Mouse (Mus musculus): ENCODE data around the gene Tle4. TPM values are rescaled to one million over a fixed set of nuclear protein-coding genes. Genes with fewer than 3 reads are reported as not detected.

The Tle4 gene
- total and polyA plus RNA-seq, 2 experiments from 2014 or later = 3.4 to 13.8 TPM

DNA sequence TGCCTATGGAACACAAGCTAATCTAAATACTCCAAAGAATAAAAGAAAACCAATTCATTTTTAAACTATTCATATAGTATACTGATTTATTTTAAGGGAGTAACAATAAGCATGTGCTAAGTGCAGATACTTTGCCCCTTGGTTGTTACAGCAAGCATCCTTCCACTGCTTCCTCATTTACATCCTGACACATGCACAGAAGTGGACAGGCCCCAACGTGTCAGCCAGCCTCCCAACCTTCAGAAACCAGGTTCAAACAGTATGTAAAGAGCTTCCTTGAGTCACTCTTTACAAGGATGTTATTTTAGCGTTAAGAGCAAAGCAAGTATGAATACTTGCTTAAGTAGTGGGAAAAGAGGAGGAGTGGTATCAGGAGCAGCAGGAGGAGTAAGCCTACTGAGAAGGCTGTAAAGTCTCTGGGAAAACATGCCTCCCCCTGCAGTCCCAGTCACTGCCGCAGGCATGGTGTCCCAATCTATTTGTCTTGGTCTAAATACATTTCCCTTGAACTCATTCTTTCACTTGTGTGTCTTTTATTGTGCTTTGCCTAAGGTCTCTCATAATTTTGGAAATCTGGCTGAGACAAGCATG, 97.9 kb downstream of the Tle4 start:
- H3K36me3 ChIP-seq (replicated peaks; ENCODE audit: control insufficient read depth, insufficient read depth, low read length) = no peaks in the 10 kb centered on the region
- 46% methylated on average over 3 of the region's 3 CpGs for WGBS

DNA sequence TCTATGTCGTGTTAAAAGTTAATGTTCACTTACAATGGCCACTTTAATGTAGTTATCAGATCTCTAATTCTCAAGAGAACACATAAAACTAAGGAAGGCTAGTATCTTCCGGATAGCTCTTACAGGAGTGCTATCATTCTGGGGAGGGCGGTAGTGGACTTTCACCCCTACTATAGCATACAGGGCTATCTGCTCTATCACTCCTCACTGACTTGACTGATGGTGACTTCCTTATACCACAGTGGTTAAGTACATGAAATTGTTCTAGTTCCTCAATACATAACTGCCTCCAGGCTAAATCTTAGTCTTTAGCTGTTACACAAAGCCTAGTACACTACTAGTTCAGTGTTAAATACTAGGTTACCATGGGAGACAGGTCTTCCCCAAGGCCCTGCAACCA, 104.8 kb downstream of the Tle4 start:
- H3K4me1 ChIP-seq (ENCODE audit: control insufficient read depth, insufficient read depth) = no peaks in the 10 kb centered on the region
- H3K27me3 ChIP-seq (ENCODE audit: control insufficient read depth, insufficient read depth, low read length) = no peaks in the 10 kb centered on the region
- H3K36me3 ChIP-seq (replicated peaks; ENCODE audit: control insufficient read depth, insufficient read depth, low read length) = no peaks in the 10 kb centered on the region
- no peaks in the 10 kb centered on the region for H3K9me3 ChIP-seq (replicated peaks; ENCODE audit: control insufficient read depth, low read length)
- no peak overlapping the region for H3K4me3 ChIP-seq (ENCODE audit: low read depth, low read length)
- H3K9ac ChIP-seq (replicated peaks; ENCODE audit: low read depth, low read length) = no peak overlapping the region
- ATAC-seq (ENCODE audit: insufficient read depth, low read depth) (no peak), DNase-seq (ENCODE audit: low spot score) (no peak)
- no peak overlapping the region for H3K27ac ChIP-seq (ENCODE audit: low read depth)
- TF ChIP-seq EP300 (IDR thresholded peaks at IDR 0.05; ENCODE audit: low read depth) (no peak), CTCF (IDR thresholded peaks at IDR 0.05; ENCODE audit: low read depth) (no peak)
- no peak overlapping the region for H3K4me2 ChIP-seq (ENCODE audit: low read depth, low read length)
- WGBS = 82% methylated on average over 3 of the region's 3 CpGs

More for the DNA sequence above, 97.9 kb downstream of the Tle4 start:
- TF ChIP-seq EP300 (IDR thresholded peaks at IDR 0.05; ENCODE audit: low read depth) (no peak), CTCF (IDR thresholded peaks at IDR 0.05; ENCODE audit: low read depth) (no peak)
- H3K27ac ChIP-seq (ENCODE audit: low read depth) = no peak overlapping the region
- ATAC-seq (ENCODE audit: insufficient read depth, low read depth) = no peak
- no peak overlapping the region for H3K4me2 ChIP-seq (ENCODE audit: low read depth, low read length)
- H3K4me1 ChIP-seq (ENCODE audit: control insufficient read depth, insufficient read depth) = no peaks in the 10 kb centered on the region
- DNase-seq (ENCODE audit: low spot score) = no peak
- H3K9me3 ChIP-seq (replicated peaks; ENCODE audit: control insufficient read depth, low read length) = no peaks in the 10 kb centered on the region
- no peak overlapping the region for H3K9ac ChIP-seq (replicated peaks; ENCODE audit: low read depth, low read length)
- no peak overlapping the region for H3K4me3 ChIP-seq (ENCODE audit: low read depth, low read length)
- H3K27me3 ChIP-seq (ENCODE audit: control insufficient read depth, insufficient read depth, low read length) = no peaks in the 10 kb centered on the region

GRCm38 (mm10) chr19:14487180-14487579, 110.7 kb downstream of the Tle4 start:
- 83% methylated on average over 9 of the region's 9 CpGs for WGBS
- Histone ChIP-seq H3K4me1 (ENCODE audit: control insufficient read depth, insufficient read depth) (no peaks in the 10 kb centered on the region), H3K27ac (ENCODE audit: low read depth) (no peak overlapping the region), H3K4me2 (ENCODE audit: low read depth, low read length) (no peak overlapping the region), H3K4me3 (ENCODE audit: low read depth, low read length) (no peak overlapping the region), H3K9me3 (replicated peaks; ENCODE audit: control insufficient read depth, low read length) (no peaks in the 10 kb centered on the region), H3K9ac (replicated peaks; ENCODE audit: low read depth, low read length) (no peak overlapping the region), H3K27me3 (ENCODE audit: control insufficient read depth, insufficient read depth, low read length) (no peaks in the 10 kb centered on the region), H3K36me3 (replicated peaks; ENCODE audit: control insufficient read depth, insufficient read depth, low read length) (no peaks in the 10 kb centered on the region)
- DNase-seq (ENCODE audit: low spot score) (no peak), ATAC-seq (ENCODE audit: insufficient read depth, low read depth) (no peak)
- TF ChIP-seq EP300 (IDR thresholded peaks at IDR 0.05; ENCODE audit: low read depth) (no peak), CTCF (IDR thresholded peaks at IDR 0.05; ENCODE audit: low read depth) (no peak)

DNA sequence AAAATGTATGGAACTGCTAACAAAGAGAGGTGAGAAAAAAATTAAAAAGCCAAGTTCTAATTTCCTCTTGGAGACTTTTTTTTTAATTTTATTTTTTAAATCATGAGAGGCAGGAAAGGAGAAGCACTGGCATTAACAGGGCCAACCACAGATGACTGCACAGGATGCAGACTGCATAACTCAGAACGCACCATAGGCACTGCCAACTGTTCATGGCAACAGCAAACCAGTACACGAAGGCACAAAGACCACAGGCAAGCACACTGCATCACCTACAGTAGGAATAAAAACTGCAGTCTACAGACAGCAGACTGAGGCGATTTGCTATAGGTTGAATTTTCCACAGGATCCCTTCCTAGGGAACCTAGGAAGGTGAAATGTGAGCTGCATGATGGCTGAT, 112.7 kb downstream of the Tle4 start:
- Histone ChIP-seq H3K27ac (ENCODE audit: low read depth) (no peak overlapping the region), H3K9me3 (replicated peaks; ENCODE audit: control insufficient read depth, low read length) (no peaks in the 10 kb centered on the region), H3K4me3 (ENCODE audit: low read depth, low read length) (no peak overlapping the region), H3K4me1 (ENCODE audit: control insufficient read depth, insufficient read depth) (no peaks in the 10 kb centered on the region), H3K36me3 (replicated peaks; ENCODE audit: control insufficient read depth, insufficient read depth, low read length) (no peaks in the 10 kb centered on the region), H3K9ac (replicated peaks; ENCODE audit: low read depth, low read length) (no peak overlapping the region), H3K27me3 (ENCODE audit: control insufficient read depth, insufficient read depth, low read length) (no peaks in the 10 kb centered on the region), H3K4me2 (ENCODE audit: low read depth, low read length) (no peak overlapping the region)
- no peak for DNase-seq (ENCODE audit: low spot score)
- TF ChIP-seq CTCF (IDR thresholded peaks at IDR 0.05; ENCODE audit: low read depth) (no peak), EP300 (IDR thresholded peaks at IDR 0.05; ENCODE audit: low read depth) (no peak)
- no peak for ATAC-seq (ENCODE audit: insufficient read depth, low read depth)
- WGBS = 80% methylated on average over 3 of the region's 3 CpGs

- H3K36me3 ChIP-seq (replicated peaks; ENCODE audit: control insufficient read depth, insufficient read depth, low read length) = no peaks in the 10 kb centered on the region
- WGBS = 82% methylated on average over 5 of the region's 5 CpGs
- no peaks in the 10 kb centered on the region for H3K9me3 ChIP-seq (replicated peaks; ENCODE audit: control insufficient read depth, low read length)
- no peak for TF ChIP-seq EP300 (IDR thresholded peaks at IDR 0.05; ENCODE audit: low read depth)
- TF ChIP-seq CTCF (IDR thresholded peaks at IDR 0.05; ENCODE audit: low read depth) = no peak
- no peaks in the 10 kb centered on the region for H3K4me1 ChIP-seq (ENCODE audit: control insufficient read depth, insufficient read depth)
- H3K27ac ChIP-seq (ENCODE audit: low read depth) = no peak overlapping the region
- no peak overlapping the region for H3K4me3 ChIP-seq (ENCODE audit: low read depth, low read length)
- H3K4me2 ChIP-seq (ENCODE audit: low read depth, low read length) = no peak overlapping the region
- DNase-seq (ENCODE audit: low spot score) (no peak), ATAC-seq (ENCODE audit: insufficient read depth, low read depth) (no peak)
- H3K27me3 ChIP-seq (ENCODE audit: control insufficient read depth, insufficient read depth, low read length) = no peaks in the 10 kb centered on the region
- H3K9ac ChIP-seq (replicated peaks; ENCODE audit: low read depth, low read length) = no peak overlapping the region
Measured at GRCm38 (mm10) chr19:14482562-14483138, 115.2 kb downstream of the Tle4 start.

All from heart, postnatal 0 days (tissue).